ENCODE assay signal across 8 mouse cellular contexts in the genomic region with DNA sequence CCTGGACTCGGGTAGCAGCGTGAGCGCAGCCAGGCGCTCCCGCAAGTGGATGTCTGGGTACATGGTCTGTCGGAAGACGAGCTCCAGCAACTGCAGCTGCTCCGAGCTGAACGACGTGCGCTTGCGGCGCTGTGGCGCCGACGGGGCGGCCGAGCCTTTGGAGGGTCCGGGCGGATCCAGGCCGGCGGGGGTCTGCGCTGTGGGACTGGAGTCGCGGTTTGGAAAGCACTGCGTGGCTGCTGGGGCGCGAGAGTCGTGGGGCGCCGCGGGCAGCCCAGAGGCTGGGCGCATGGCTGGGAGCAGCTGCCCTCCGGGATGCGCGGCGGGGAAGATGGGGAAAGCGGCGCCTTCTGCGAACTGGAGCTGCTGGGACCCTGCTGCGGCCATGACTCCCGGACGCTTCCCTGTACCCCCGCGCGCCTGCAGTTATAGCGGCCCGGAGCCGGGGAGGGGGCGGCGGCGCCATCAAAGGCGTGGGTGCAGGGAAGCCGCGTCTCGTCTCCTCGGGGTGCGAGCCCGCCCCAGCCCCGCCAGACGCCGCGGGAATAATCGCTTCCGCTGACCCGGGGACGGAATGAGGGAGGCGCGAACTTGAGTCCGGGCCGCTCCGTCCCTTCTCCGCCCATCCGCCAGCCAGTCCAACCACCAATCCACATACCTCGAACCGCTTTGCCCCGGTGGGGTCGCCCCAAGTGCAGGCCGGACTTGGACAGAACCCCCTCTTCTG. TPM values are rescaled to one million over a fixed set of nuclear protein-coding genes. Genes with fewer than 3 reads are reported as not detected.
DNase-seq lines count a peak whose midpoint lies in the region; ATAC-seq and TF ChIP-seq lines count a peak whose summit lies in the region.

Gene Mixl1, minus strand, starts transcription at position 409 of the 727 bp plus-strand sequence.

- ATAC-seq in lung, embryonic 14.5 days (ENCODE audit: insufficient read depth), result peak; percentile 67; the same call in 1 of the 2 replicates
- ATAC-seq in embryonic facial prominence, embryonic 12.5 days (ENCODE audit: insufficient number of reproducible peaks, insufficient read depth, low FRiP score, low TSS enrichment), result peak; percentile 52; the same call in 1 of the 2 replicates
- peak; percentile 30; the same call in 1 of the 2 replicates for ATAC-seq in intestine, embryonic 14.5 days (replicated peaks; ENCODE audit: low FRiP score, low TSS enrichment, low read depth)
- ATAC-seq in midbrain, embryonic 13.5 days, result peak; percentile 53; the same call in 1 of the 2 replicates
- no peak for ATAC-seq in megakaryocyte-erythroid progenitor cell, adult 5-6 weeks (replicated peaks; ENCODE audit: low FRiP score, low TSS enrichment, poor library complexity, severe bottlenecking)
- ATAC-seq in inflammation-experienced regulatory T-cells, adult 6 months, result no peak

- H3K36me3 ChIP-seq in lung, embryonic 14.5 days (ENCODE audit: insufficient read depth), result 0 out of 2 replicates have a peak, but pooled peaks cover 5% of the 10 kb centered on the region
- H3K36me3 ChIP-seq in embryonic facial prominence, embryonic 12.5 days, result peaks cover 3% of the 10 kb centered on the region; the same call in 1 of the 2 replicates
- peaks cover 9% of the 10 kb centered on the region for H3K36me3 ChIP-seq in intestine, embryonic 14.5 days (ENCODE audit: control insufficient read depth, insufficient read depth, low read length)
- peaks cover 2% of the 10 kb centered on the region; the same call in 1 of the 2 replicates for H3K36me3 ChIP-seq in midbrain, embryonic 13.5 days

- peak within 1 kb of the TSS; percentile 43 for H3K9ac ChIP-seq in lung, embryonic 14.5 days
- peak within 1 kb of the TSS; percentile 40 for H3K9ac ChIP-seq in embryonic facial prominence, embryonic 12.5 days
- 0 out of 2 replicates have a peak within 1 kb of the TSS, but pooled peaks have one; percentile 10 for H3K9ac ChIP-seq in intestine, embryonic 14.5 days (ENCODE audit: low read length)
- peak within 1 kb of the TSS; percentile 44; the same call in 1 of the 2 replicates for H3K9ac ChIP-seq in midbrain, embryonic 13.5 days (replicated peaks)

- TF ChIP-seq CTCF in lung, embryonic 14.5 days (IDR thresholded peaks at IDR 0.05; ENCODE audit: low read depth), result no peak

- peak; percentile 61 for DNase-seq in lung, embryonic 14.5 days
- DNase-seq in lung, adult 18-20 months, result no peak
- DNase-seq in intestine, embryonic 14.5 days (ENCODE audit: low spot score), result peak; percentile 71
- no peak for DNase-seq in left cerebral cortex, adult 11 months (ENCODE audit: low spot score)

- 2% methylated on average over 79 of the region's 79 CpGs for WGBS in lung, embryonic 14.5 days
- WGBS in embryonic facial prominence, embryonic 12.5 days, result 1% methylated on average over 79 of the region's 79 CpGs
- under 1% methylated on average over 79 of the region's 79 CpGs for WGBS in intestine, embryonic 14.5 days
- WGBS in midbrain, embryonic 13.5 days, result 1% methylated on average over 62 of the region's 79 CpGs

- H3K4me2 ChIP-seq in lung, embryonic 14.5 days, result peak within 1 kb of the TSS; percentile 73
- peak within 1 kb of the TSS; percentile 63 for H3K4me2 ChIP-seq in embryonic facial prominence, embryonic 12.5 days (replicated peaks)
- peak within 1 kb of the TSS; percentile 58 for H3K4me2 ChIP-seq in intestine, embryonic 14.5 days (ENCODE audit: low read length)
- peak within 1 kb of the TSS; percentile 61 for H3K4me2 ChIP-seq in midbrain, embryonic 13.5 days (replicated peaks)

- H3K4me3 ChIP-seq in lung, embryonic 14.5 days (ENCODE audit: low read depth, low read length), result peak within 1 kb of the TSS; percentile 46
- peak within 1 kb of the TSS; percentile 45 for H3K4me3 ChIP-seq in embryonic facial prominence, embryonic 12.5 days
- H3K4me3 ChIP-seq in intestine, embryonic 14.5 days (ENCODE audit: low read depth, low read length), result peak within 1 kb of the TSS; percentile 49
- peak within 1 kb of the TSS; percentile 41 for H3K4me3 ChIP-seq in midbrain, embryonic 13.5 days (replicated peaks)

- H3K27me3 ChIP-seq in lung, embryonic 14.5 days (ENCODE audit: insufficient read depth, low read length), result peaks cover 34% of the 10 kb centered on the region
- H3K27me3 ChIP-seq in embryonic facial prominence, embryonic 12.5 days, result peaks cover 48% of the 10 kb centered on the region
- H3K27me3 ChIP-seq in intestine, embryonic 14.5 days (replicated peaks; ENCODE audit: control insufficient read depth, insufficient read depth, low read length), result peaks cover 40% of the 10 kb centered on the region
- peaks cover 52% of the 10 kb centered on the region for H3K27me3 ChIP-seq in midbrain, embryonic 13.5 days

- H3K9me3 ChIP-seq in lung, embryonic 14.5 days (ENCODE audit: low read depth, low read length), result no peaks in the 10 kb centered on the region
- H3K9me3 ChIP-seq in embryonic facial prominence, embryonic 12.5 days, result no peaks in the 10 kb centered on the region
- no peaks in the 10 kb centered on the region for H3K9me3 ChIP-seq in intestine, embryonic 14.5 days (ENCODE audit: control insufficient read depth, low read length)
- H3K9me3 ChIP-seq in midbrain, embryonic 13.5 days, result no peaks in the 10 kb centered on the region

- H3K4me1 ChIP-seq in lung, embryonic 14.5 days (ENCODE audit: insufficient read depth), result no peaks in the 10 kb centered on the region
- 0 out of 2 replicates have a peak, but pooled peaks cover 9% of the 10 kb centered on the region for H3K4me1 ChIP-seq in embryonic facial prominence, embryonic 12.5 days
- H3K4me1 ChIP-seq in intestine, embryonic 14.5 days (replicated peaks; ENCODE audit: control insufficient read depth, insufficient read depth, low read length), result no peaks in the 10 kb centered on the region
- peaks cover 9% of the 10 kb centered on the region for H3K4me1 ChIP-seq in midbrain, embryonic 13.5 days (replicated peaks)

- H3K27ac ChIP-seq in lung, embryonic 14.5 days (ENCODE audit: low read depth), result no peak within 1 kb of the TSS
- H3K27ac ChIP-seq in embryonic facial prominence, embryonic 12.5 days, result no peak within 1 kb of the TSS
- no peak within 1 kb of the TSS for H3K27ac ChIP-seq in intestine, embryonic 14.5 days (ENCODE audit: low read depth)
- no peak within 1 kb of the TSS for H3K27ac ChIP-seq in midbrain, embryonic 13.5 days

RNA-seq across cellular contexts. Expression of gene Mixl1, which starts in this region (rescaled TPM):
- polyA plus RNA-seq in lung, embryonic 14.5 days (2014; fragmentation: Nextera tagmentation; extraction: Ambion mirVana), result 0.33 and 0.45 TPM in 2 replicates
- 0.15 and 0.38 TPM in 2 replicates for polyA plus RNA-seq in embryonic facial prominence, embryonic 12.5 days (2016; fragmentation: Nextera tagmentation; extraction: Ambion mirVana)
- 0.15 and 0.27 TPM in 2 replicates for polyA plus RNA-seq in intestine, embryonic 14.5 days (2014; fragmentation: Nextera tagmentation; extraction: Ambion mirVana)
- polyA plus RNA-seq in midbrain, embryonic 13.5 days (2015; fragmentation: Nextera tagmentation; extraction: Ambion mirVana), result not detected in 2 replicates
- total RNA-seq in megakaryocyte-erythroid progenitor cell, adult 5-6 weeks (2014; fragmentation: Nextera tagmentation), result not detected in 2 replicates
- total RNA-seq in megakaryocyte-erythroid progenitor cell, adult 5-6 weeks (2017), result not detected in 2 replicates
- under 1 TPM in 2 of 3 experiments, not detected in 1; 0.15 to 0.20 TPM for polyA plus RNA-seq in inflammation-experienced regulatory T-cells, adult 6 months (2017; shearing (Covaris generic))

Comparison
In these comparisons a context has a peak if more than half of its experiments do, and no peak if none do; other contexts are left out.
1. Peak in DNase-seq, ATAC-seq, H3K4me3 ChIP-seq, H3K9ac ChIP-seq and H3K4me2 ChIP-seq in lung, embryonic 14.5 days; RNA of the gene not detected or under 1 TPM.
2. Peak in ATAC-seq, H3K4me3 ChIP-seq, H3K9ac ChIP-seq and H3K4me2 ChIP-seq in embryonic facial prominence, embryonic 12.5 days; RNA of the gene not detected or under 1 TPM.
3. Peak in DNase-seq, ATAC-seq, H3K4me3 ChIP-seq, H3K9ac ChIP-seq and H3K4me2 ChIP-seq in intestine, embryonic 14.5 days; RNA of the gene not detected or under 1 TPM.
4. Peak in ATAC-seq, H3K4me3 ChIP-seq, H3K9ac ChIP-seq and H3K4me2 ChIP-seq in midbrain, embryonic 13.5 days; RNA of the gene not detected or under 1 TPM.